Mouse (Mus musculus) thymus, adult 18-20 months (tissue): Measurements from ENCODE around the gene Atp2c2.
A peak's percentile ranks its signal among the peaks of the same experiment; 100 is the strongest.

Source experiments
- DNase-seq, 2 experiments: peaks; one replicate each; pipeline ENCODE4 v3.0.0; 2022; ENCODE audit warnings: mixed read lengths in 2 of 2

The Atp2c2 gene

DNA sequence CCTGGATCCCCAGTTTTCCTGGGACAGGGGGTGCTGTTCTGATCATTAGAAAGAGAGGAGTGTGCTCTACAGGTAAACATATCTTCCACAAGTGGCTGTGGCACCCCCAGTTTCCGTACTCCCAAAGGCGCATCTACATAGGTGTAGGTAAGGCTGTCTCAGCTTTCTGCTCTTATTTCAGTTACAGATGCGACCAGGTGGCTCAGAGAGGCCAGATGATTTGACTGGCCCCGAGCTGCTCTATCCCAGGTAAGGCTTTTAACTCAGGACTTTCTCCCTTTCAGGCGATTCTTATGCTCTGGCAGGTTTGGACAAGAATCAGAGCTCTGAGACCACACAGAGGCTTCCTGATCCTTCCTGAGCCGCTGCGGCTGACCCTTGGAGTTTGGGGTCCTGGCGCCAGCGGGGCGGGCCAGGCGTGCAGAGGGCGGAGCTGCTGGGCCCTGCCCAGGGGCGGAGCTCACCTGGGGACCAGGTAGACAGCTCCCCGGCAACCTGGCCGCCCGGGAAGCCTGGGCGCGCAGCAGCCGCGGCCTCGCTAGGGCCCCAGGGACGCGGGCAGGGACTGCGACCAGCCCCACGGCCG, at the start of gene Atp2c2:
Gene Atp2c2 (plus strand): TSS at position 461 of the 586 bp plus-strand sequence.
- DNase-seq, result no peak

DNA sequence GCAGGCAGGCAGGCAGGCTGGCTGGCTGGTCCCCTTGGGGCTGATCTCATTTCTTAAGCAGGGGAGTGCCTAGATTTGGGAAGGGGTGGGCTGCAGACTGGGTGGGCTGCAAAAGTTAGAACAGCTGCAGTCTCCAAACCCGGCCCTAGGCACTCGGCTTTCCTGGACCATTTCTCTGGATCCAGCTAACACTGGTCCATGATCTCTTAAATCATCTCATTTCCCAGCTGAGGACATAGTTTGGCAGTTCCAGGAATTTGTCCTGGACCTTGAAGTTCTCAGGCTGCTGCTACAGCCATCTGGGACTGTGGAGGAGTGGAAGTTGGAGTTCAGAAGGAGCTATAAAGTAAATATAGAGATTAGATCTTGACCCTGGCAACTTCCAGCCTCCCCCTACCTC, 48.5 kb upstream of the Atp2c2 start:
- no peak for DNase-seq

DNA sequence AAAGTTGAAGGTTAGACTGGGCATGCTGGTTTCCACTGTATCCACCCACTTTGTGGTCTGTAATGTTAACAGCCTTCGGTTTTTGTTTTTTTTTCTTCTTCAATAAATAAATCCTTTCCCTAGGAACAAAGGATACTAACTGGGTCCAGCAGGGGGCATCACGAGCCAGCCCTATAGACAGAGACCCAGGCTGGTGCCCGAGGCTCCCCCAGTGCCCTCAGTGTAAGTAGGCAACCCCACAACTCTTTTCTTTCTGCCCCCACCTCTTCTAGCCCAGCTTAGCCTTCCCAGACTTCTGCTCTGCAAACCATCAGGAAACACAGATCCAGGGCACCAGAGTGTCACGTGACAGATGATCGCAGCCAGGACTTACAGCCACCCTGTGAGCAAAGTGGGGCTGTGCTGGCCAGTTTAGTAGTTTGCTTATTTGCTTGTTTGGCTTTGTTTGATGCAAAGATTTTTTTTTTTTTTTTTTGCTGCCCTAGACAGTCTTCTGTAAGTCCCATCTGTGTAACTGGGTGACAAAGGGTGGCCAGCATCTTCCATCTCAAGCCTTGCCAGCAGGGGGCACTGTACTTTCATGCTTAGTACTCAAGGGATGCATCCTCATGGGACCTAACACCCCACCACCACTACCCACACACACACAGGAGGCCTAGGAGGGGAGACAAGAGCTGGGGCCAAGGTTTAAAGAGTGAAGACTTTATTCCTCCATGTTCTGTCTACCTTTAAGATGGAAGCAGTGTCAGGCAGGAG, 42.9 kb upstream of the Atp2c2 start:
- DNase-seq, result no peak

DNA sequence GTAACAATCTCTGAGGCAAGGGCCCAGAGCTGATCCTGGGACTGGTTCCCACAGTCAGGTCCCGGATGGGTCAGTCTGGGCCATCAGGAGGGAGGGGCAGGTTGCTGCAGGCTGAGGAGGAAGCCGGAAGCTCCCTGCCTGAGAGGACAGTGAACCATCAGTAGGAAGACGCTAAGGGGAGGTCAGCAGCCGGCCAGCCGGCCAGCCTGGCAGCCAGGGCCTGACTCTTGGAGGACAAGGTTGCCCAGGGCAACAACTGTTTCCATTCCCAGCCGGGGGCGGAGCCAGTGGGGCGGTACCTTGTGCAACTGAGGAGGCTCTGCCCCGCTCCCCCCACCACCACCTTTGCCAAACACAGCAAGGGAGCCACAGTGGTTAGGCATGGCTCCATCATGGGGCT, 38.7 kb upstream of the Atp2c2 start:
- DNase-seq, result no peak

DNA sequence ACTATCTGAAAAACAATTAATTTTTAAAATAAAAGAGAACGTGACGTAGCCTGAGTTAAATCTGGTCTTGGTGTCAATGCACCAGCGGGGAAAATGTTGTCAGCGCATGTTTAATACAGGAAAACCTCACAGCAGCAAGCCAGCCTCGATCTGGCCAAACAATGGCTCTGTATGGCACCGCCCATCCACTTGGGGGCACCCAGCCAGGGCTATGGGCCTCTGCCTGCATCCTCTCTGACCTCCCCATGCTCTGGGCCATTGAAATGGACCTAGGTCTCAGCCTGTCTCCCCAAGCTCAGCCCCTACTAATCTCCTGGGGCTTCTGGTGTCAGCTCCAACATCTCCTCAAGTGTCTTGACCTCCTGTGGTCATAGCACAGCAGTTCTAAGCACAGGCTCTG, 37.9 kb upstream of the Atp2c2 start:
- no peak for DNase-seq

DNA sequence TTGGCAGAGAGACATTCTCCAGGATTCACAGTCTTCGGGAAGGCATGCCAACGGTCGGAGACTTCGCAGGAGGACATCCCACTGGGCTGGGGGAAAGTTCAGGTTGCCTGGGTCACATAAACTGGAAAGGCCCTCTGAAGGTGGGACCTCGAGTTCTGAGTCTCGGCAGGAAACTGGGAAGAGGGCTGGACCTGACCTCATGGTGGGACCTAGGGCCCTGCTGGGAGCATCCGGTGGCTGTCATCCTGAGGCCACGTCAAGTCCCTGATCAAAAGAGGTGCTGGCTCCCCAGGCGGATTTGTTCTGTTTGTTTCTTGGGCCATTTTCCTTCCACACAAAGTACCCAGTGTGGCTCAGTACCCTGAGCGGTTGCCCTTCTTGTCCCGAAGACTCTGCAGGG, 36.4 kb upstream of the Atp2c2 start:
- DNase-seq, result no peak

DNA sequence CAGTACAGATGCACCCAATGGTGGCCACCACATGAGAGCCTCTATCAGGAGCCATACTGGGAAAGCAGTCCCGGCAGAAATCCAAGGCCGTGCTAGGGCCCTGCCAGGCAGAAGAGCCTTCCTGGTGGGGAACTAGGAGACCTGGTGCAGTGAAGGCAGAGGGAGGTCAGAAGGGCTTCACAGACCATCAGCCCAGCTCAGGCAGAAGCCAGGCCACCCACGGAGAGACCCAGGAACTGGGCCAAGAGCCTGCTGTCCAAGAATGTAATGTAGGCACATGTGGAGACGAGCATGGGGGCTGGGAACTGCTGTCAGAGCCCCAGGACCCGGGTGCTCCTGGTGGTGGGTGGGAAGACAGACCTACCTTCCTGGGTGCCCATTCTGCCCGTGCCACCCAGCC, 34.5 kb upstream of the Atp2c2 start:
- no peak for DNase-seq

DNA sequence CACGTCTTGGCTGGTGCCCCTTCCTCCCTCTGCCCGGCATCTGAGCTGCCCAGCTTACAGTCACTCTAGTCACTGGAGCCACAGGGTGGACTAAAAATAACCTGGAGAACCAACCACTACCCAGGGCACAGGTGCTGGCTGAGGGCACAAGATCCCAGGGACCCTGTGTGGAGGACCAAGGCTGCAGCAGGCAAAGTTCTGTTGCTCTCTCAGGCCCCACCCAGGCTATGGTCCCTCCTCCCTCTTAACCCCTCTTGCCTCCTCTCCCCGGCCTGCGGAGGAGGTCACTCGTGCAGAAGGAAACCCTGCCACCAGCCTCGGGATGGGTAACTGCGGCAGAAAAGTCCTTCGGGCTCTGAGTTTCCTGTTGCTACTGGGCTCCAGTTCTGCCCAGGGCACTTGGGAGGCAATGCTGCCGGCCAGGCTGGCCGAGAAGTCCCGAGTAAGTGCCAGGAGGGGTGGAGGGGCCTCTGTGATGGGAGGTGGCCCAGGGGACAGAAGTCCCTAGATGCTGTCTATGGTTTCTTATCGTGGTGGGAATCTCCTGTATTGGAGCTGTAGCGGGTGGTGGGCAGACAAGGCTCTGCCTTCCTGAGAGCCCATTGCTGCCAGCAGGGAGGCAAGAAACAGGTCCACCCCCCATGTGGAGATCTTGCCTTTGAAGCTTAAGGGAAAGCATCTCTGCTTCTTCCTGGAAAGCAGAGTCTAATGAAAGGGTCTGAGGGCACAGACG, 33.4 kb upstream of the Atp2c2 start, which contains the start of gene Wfdc1:
Gene Wfdc1 (plus strand): TSS at position 147 of the 733 bp plus-strand sequence.
- no peak for DNase-seq

DNA sequence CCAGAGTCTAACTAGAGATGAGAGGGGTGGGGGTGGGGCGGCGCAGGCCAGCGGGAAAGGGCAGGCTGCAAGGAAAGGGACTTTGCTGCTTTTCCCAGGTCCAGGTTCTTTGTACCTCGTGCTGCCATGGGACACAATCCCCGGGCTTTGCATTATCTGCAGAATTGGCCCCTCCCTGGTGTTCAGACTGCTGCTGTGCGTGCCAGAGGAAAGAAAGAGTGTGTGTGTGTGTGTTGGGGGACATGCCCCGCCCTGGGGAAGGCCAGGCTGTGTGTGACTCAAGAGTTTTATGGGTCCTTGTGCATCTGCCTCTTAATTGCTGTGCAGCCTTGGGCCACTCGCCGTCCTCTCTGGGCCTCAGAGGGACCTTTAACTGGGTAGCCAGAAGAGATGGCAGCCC, 31.4 kb upstream of the Atp2c2 start:
- DNase-seq, result no peak

DNA sequence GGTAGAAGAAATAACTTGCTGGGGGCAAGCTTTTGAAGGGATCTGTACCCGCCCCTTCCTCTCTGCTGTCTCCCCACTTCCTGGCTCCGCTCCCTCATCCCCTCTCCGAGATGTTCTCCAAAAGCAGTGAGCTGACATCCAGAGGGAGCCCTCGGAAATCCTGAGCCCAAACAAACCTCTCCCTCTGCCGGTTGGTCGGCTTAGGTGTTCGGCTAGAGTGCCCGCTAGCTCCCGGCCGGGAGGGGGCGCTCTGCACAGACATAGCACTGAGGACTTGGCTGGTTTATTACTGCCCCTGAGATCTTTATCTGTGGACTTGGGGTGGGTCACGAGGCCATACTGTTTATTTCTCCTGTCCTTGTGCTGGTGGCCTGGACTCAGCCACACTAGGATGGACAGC, 30.5 kb upstream of the Atp2c2 start:
- no peak for DNase-seq

DNA sequence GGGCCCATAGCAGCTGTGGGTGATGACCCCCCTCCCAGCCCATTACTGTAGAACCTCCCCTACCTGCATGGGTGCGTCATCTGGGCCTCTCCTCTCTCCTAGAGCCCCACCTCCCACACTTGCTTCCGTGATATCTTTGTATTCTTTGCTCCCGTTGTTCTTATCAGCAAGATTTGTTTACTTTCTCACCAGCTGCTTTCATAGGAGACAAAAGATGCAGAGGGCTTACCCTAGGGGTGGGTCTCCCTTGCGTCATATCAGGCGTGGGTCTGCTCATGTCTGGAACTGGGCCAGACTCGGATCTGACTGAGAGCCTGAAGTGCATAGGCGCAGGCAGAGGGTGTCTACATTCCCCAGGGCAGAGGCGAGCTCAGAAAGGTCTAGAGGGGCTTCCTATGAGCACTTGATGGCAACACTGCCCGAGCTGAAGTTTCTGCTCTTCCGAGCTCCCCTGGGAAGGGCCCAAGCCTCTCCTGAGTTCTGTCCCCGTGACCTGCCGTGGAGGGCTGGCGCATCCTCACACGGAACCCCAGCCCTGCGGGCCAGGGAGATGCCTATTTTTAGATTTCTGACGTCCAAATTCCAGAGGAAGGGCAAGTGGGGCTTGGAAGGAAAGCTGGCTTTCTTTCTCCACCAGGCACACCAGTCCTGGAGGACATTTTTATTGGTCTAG, 29.3 kb upstream of the Atp2c2 start:
- DNase-seq, result no peak

DNA sequence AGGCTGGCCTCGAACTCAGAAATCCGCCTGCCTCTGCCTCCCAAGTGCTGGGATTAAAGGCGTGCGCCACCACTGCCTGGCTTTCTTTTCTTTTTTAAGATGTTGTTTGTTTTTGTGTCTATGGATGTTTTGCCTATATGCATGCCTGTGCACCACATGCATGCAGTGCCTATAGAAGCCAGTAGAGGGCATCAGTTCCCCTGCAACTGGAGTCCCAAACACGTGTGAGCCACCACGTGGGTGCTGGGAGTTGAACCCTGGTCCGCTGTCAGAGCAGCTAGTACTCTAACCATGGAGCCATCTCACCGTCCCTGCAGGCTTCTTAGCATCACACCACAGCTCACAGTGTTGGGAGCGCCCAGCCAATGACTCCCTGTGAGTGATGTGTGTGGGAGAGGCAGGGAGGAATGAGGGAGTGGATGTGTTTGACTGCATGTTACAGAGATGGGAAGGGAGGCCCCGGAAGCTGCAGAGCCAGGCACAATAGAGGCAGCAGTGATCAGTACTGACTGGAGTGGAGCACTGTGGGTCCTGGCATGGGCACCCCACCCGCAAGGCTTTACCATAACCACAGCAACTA, 25.7 kb upstream of the Atp2c2 start:
- DNase-seq, result no peak

DNA sequence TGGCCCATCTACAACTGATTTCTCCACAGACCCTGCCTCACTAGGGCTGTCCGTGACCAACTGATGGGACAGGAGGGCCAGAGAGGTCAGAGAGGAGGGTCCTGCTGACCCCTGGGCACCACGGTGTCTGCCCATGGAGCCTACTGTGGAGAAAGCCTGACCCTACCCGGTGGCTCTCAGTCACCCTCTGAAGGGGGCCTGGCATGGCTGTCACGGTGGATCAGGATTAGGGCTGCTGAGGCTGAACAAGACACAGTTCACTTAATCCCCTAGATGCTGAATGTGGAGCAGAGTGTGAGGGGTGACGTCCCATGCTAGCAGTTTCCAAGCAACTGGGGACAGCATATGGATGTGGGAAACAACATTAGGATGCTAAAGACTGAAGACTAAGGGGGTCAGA, 24.4 kb upstream of the Atp2c2 start:
- DNase-seq, result no peak

DNA sequence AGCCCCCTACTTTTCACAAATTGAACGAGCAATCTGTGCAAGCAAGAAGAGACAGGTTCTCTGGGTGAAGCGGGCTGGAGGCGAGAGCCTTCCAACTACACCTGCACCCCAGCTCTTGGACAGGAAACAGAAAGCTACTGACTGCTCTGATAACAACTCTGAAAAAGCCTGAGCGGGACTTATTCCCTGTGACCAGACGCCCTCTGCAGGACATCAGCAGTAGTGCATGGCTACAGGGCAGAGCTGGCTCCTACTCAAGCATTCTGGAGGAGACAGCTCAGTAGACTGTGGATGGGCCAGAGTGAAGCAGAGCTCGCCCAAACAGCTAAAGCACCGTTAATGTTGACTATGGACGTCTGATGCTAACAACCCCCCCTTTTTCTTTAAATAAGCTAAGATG, 23.4 kb upstream of the Atp2c2 start:
- peak; percentile 61 to 64 for DNase-seq

DNA sequence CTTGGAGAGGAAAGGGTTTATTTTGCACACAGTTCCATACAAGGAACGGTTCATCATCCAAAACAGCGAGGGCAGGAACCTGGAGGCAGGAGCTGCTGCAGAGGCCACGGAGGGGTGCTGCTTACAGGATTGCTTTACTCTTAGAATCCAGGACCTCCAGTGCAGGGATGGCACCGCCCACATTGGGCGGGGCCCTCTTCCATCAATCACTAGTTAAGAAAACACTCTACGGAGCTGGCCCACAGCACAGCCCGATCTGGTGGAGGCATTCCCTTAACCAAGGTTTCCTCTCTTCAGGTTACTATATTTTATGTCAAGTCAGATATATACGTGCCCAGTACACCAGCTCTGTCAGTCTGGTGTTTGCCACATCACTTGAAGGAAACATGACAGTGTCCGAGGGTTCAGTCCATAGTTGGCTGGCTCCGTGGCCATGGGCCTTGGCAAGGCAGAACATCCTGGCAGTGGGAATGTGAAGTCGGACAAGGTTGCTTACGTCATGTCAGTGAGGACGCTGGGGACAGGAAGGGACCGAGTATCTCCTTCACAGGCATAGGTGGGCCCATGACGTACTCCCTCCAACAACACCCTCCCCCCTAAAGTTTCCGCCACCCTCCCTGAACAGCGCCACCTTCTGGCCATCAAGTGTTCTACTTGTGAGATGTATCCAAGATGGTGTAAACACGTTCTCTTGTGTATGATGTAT, 21.5 kb upstream of the Atp2c2 start:
- DNase-seq, result no peak

DNA sequence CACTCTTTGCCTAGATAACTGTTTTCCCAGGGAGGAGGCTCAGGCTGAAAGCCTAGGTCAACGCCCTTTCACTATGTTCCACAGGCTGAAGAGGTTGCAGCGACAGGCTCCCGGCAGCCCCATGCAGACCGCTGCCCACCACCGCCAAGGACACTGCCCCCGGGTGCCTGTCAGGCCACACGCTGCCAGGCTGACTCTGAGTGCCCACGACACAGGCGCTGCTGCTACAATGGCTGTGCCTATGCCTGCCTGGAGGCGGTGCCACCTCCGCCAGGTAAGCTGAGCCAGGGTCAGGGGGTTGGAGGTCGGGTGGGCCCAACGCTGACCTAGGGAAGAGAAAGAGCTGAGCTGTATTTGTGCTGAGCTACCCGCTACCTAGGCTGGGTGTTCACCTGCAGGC, 20.6 kb upstream of the Atp2c2 start:
- no peak for DNase-seq

DNA sequence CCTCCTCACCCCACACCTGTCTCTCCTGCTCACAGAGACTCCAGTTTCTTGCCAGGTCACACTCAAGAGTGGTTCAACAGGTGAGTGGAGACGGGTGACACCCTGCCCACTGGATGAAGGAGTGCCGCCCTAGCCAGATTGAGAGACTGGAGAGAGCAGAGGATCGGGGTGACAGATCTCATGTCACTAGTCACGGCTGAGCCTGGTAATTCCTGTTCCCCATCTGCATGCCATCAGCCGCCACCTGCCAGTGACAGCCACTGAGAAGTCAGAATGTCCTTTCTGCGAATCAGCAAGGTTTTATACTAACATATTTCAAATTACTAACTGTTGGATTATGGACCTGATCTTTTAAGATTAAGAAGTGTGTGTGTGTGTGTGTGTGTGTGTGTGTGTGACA, 9.2 kb upstream of the Atp2c2 start:
- no peak for DNase-seq

DNA sequence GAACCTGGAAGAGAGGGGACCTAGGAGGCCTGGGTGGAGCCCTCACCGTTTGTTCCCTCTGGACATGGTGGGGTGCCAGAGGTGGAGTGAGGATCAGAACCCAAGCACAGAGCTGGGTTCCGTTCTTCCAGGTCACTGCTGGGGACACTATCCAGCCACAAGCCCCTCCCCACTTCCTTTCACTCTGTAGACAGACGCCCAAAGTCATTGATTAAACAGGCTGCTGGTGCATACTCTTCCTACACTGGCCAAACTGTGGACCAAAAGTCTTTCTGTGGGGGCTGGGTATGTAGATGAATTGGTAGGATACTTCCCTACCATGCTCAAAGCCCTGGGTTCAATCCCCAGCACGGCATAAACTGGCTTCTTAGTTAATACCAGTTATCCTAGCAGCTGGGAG, 7.8 kb upstream of the Atp2c2 start:
- no peak for DNase-seq

DNA sequence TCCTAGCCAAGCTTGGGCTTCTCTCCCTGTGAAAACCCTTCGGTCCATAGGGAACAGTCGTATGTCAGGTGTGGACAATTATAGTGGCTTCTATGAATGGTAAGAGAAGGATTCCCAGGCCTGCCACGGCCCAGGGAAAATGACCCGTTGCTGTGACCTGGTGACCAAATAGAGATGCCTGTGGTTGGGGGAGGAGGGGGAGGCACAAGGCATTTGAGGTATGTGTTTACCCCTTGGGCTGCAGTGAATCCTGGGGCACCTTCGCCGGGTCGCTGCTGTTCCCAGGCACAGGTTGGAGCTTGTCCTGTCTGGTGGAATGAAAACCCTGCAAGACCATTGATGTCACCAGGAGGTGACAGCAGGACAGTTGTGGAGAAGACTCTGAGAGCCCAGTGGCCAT, 5.1 kb upstream of the Atp2c2 start:
- no peak for DNase-seq

DNA sequence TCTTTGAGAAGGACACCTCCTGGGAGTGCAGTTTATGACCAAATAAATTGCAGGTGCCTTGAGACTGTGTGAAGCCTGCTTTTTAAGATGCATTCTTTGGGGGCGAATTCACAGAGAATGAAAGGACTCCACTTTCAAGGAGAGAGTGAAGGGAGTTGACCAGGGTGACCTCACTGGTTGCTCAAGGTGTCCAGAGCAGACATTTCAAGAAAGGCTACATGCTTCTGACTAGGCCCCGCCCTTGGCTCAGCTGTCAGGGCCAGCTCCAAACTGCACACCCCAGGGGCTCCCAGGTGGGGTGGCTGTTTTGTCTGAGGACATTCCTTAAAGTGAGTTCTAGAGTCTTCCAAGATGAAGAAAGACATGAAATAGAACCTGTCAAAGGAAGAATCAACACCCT, 2.6 kb upstream of the Atp2c2 start:
- no peak for DNase-seq

DNA sequence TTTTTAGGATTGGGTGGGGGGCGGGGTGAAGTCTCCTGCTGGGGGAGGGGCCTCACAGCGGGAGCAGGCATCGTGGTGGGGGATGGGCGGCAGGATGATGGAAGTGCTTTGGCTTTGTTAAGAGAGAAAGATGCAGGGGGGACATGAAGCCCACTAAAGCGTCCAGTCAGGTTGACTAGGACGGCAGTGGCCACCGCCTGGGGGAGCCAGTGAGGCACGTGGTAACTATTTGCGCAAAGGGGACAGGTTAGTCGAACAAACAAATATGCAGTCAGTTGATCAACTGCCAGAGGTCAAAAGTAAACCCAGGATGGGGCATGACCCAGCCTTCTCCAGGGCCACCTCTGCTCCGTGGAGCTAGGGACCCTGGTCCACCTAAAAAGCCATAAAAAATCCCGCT, 849 bp upstream of the Atp2c2 start:
- peak; percentile 25 to 29 for DNase-seq

DNA sequence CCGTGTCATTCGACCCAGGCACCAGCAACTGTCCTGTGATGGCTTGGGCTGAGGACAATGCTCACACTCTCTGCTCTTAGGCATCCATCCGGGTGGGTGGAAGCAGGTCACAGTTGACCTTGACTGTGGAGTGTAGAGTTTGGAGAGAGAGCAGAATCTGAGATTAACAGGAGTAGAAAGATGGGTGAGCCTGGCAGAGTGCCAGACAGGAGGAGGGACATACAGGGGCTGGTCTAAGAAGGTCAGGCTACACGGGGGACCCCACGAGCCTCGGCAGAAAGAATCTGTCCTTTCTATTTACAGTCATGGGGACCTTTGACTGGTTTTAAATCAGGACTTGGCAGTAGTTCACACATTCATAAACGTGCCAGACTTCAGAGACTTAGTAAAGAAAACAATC, 3.2 kb downstream of the Atp2c2 start:
- no peak for DNase-seq

DNA sequence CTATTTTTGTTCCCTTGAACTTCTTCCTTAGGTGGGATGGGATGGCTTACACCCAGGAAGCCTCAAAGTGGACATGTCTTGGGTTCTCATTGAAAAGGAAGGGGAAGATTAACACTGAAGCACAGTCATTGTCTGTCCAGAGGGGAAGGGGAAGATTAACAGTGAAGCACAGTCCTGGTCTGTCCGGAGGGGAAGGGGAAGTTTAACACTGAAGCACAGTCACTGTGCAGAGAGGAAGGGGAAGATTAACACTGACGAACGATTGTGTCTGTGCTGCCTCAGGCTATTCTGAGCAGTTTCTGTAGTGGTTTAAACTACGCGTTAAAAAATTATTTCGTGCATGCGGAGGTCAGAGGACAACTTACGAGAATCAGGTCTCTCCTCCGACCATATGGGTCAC, 7.3 kb downstream of the Atp2c2 start:
- DNase-seq, result no peak
